Mouse (Mus musculus) lung, embryonic 14.5 days (tissue): Measurements from ENCODE around the gene Smpd3. TPM values are rescaled to one million over a fixed set of nuclear protein-coding genes. Genes with fewer than 3 reads are reported as not detected.
"Not testable (repeated sequence)": the region's sequence is repeated elsewhere in the genome, so short reads cannot be mapped to it uniquely, and the experiment has no call there.

ENCODE experiments used
- ATAC-seq: fragments of 200-750 bp; cut with Nextera tagmentation; 2 replicates; pipeline ENCODE4 v1.8.0; 2017; ENCODE audit warnings: mild to moderate bottlenecking, moderate TSS enrichment, moderate library complexity; ENCODE audit not compliant: insufficient read depth
- DNase-seq: peaks from one replicate; pipeline ENCODE4 v3.0.0-alpha.2; 2015
- H3K27ac ChIP-seq: fragments of 300-500 bp; sonication (generic); 2 replicates; pipeline ENCODE4 v1.5.1; 2014; ENCODE audit warnings: low read depth, mild to moderate bottlenecking, moderate library complexity
- H3K27me3 ChIP-seq: fragments of 300-500 bp; sonication (generic); 2 replicates; pipeline ENCODE4 v1.6.1; 2014; ENCODE audit warnings: low read length, control low read depth; ENCODE audit not compliant: insufficient read depth
- H3K36me3 ChIP-seq: fragments of 300-500 bp; sonication (generic); 2 replicates; pipeline ENCODE4 v1.6.1; 2014; ENCODE audit warnings: control low read depth; ENCODE audit not compliant: insufficient read depth
- H3K4me1 ChIP-seq: fragments of 300-500 bp; sonication (generic); 2 replicates; pipeline ENCODE4 v1.6.1; 2014; ENCODE audit warnings: antibody characterized with exemption, control low read depth; ENCODE audit not compliant: insufficient read depth
- H3K4me2 ChIP-seq: fragments of 300-500 bp; sonication (generic); 2 replicates; pipeline ENCODE4 v1.6.1; 2014; ENCODE audit warnings: mild to moderate bottlenecking
- H3K4me3 ChIP-seq: fragments of 300-500 bp; sonication (generic); 2 replicates; pipeline ENCODE4 v1.5.1; 2014; ENCODE audit warnings: low read depth, low read length
- H3K9ac ChIP-seq: fragments of 300-500 bp; sonication (generic); 2 replicates; pipeline ENCODE4 v1.6.1; 2014
- H3K9me3 ChIP-seq: fragments of 300-500 bp; sonication (generic); 2 replicates; pipeline ENCODE4 v1.6.1; 2016; ENCODE audit warnings: low read depth, low read length, control low read depth
- CTCF ChIP-seq: IDR thresholded peaks from 2 replicates; pipeline ENCODE4 v1.5.1; 2016; ENCODE audit warnings: antibody characterized with exemption, low read depth
- WGBS: fragments of 180-500 bp; shearing (Covaris S2); extraction: QIAGEN DNeasy Blood & Tissue Kit; methylation state at CpG from one replicate; pipeline ENCODE4 v1.1.7; 2014; 5-methylcytosine and 5-hydroxymethylcytosine counted together
- polyA plus RNA-seq: library from polyadenylated mRNA; unstranded; fragments of >200 nt; fragmentation: Nextera tagmentation; extraction: Ambion mirVana; gene quantifications from 2 replicates; pipeline ENCODE4 v1.2.1, GENCODE M21; 2014

Gene Smpd3
- polyA plus RNA-seq, 1 experiment from 2014 or later = 0.93 TPM

DNA sequence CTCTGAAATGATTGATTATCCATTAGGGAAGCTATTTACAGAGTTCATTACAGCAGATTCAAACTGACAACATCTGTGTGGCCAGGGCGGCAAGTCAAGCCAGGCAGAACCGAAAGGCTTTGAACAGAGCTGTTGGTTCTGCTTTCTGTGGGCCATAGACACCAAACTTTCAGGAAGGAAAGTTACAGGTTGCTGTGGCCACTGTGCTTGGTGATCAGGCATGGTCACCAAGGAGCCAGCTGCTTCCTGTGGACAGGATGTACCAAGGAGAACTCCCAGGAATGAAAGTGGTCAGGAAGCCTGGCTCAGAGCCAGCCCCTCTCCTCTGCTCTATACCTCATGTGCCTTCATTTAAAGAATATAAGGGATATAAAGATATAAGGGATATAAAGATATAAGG, 30.2 kb downstream of the Smpd3 start:
- Histone ChIP-seq H3K27me3 (no peaks in the 10 kb centered on the region), H3K36me3 (no peaks in the 10 kb centered on the region), H3K9me3 (no peaks in the 10 kb centered on the region), H3K4me2 (no peak overlapping the region), H3K9ac (no peak overlapping the region), H3K27ac (peak overlapping the region; percentile 42; the same call in 1 of the 2 replicates), H3K4me3 (no peak overlapping the region), H3K4me1 (peaks cover 7% of the 10 kb centered on the region)
- WGBS = 36% methylated on average over 2 of the region's 2 CpGs
- ATAC-seq (no peak), DNase-seq (peak; percentile 39)
- no peak for TF ChIP-seq CTCF

GRCm38 (mm10) chr8:106306711-106307248, 31.0 kb downstream of the Smpd3 start:
- not testable (repeated sequence) for H3K27ac ChIP-seq, DNase-seq, H3K4me3 ChIP-seq, H3K4me1 ChIP-seq, H3K36me3 ChIP-seq, H3K9ac ChIP-seq, ATAC-seq, H3K4me2 ChIP-seq, H3K9me3 ChIP-seq, H3K27me3 ChIP-seq
- 33% methylated on average over 2 of the region's 2 CpGs for WGBS

GRCm38 (mm10) chr8:106306076-106306475, 31.7 kb downstream of the Smpd3 start:
- no peak for ATAC-seq
- no peak for DNase-seq
- H3K9ac ChIP-seq = no peak overlapping the region
- H3K4me2 ChIP-seq = no peak overlapping the region
- 58% methylated on average over 1 of the region's 1 CpGs for WGBS
- no peaks in the 10 kb centered on the region for H3K9me3 ChIP-seq
- H3K27ac ChIP-seq = no peak overlapping the region
- TF ChIP-seq CTCF = no peak
- H3K27me3 ChIP-seq = no peaks in the 10 kb centered on the region
- H3K36me3 ChIP-seq = no peaks in the 10 kb centered on the region
- peaks cover 7% of the 10 kb centered on the region for H3K4me1 ChIP-seq
- no peak overlapping the region for H3K4me3 ChIP-seq

GRCm38 (mm10) chr8:106305301-106305700, 32.5 kb downstream of the Smpd3 start:
- TF ChIP-seq CTCF = no peak
- no peak overlapping the region for H3K9ac ChIP-seq
- WGBS = 84% methylated on average over 3 of the region's 3 CpGs
- no peaks in the 10 kb centered on the region for H3K27me3 ChIP-seq
- no peak for ATAC-seq
- peaks cover 7% of the 10 kb centered on the region for H3K4me1 ChIP-seq
- H3K4me3 ChIP-seq = no peak overlapping the region
- no peak overlapping the region for H3K27ac ChIP-seq
- H3K9me3 ChIP-seq = no peaks in the 10 kb centered on the region
- H3K4me2 ChIP-seq = no peak overlapping the region
- DNase-seq = no peak
- H3K36me3 ChIP-seq = no peaks in the 10 kb centered on the region

- Histone ChIP-seq H3K9ac (no peak overlapping the region), H3K36me3 (no peaks in the 10 kb centered on the region), H3K27me3 (no peaks in the 10 kb centered on the region), H3K9me3 (no peaks in the 10 kb centered on the region), H3K4me3 (no peak overlapping the region), H3K4me1 (peaks cover 7% of the 10 kb centered on the region), H3K4me2 (no peak overlapping the region), H3K27ac (no peak overlapping the region)
- WGBS = 63% methylated on average over 6 of the region's 6 CpGs
- TF ChIP-seq CTCF = no peak
- no peak for DNase-seq
- no peak for ATAC-seq
These were observed 33.5 kb downstream of the Smpd3 start for GRCm38 (mm10) chr8:106304321-106304720.

DNA sequence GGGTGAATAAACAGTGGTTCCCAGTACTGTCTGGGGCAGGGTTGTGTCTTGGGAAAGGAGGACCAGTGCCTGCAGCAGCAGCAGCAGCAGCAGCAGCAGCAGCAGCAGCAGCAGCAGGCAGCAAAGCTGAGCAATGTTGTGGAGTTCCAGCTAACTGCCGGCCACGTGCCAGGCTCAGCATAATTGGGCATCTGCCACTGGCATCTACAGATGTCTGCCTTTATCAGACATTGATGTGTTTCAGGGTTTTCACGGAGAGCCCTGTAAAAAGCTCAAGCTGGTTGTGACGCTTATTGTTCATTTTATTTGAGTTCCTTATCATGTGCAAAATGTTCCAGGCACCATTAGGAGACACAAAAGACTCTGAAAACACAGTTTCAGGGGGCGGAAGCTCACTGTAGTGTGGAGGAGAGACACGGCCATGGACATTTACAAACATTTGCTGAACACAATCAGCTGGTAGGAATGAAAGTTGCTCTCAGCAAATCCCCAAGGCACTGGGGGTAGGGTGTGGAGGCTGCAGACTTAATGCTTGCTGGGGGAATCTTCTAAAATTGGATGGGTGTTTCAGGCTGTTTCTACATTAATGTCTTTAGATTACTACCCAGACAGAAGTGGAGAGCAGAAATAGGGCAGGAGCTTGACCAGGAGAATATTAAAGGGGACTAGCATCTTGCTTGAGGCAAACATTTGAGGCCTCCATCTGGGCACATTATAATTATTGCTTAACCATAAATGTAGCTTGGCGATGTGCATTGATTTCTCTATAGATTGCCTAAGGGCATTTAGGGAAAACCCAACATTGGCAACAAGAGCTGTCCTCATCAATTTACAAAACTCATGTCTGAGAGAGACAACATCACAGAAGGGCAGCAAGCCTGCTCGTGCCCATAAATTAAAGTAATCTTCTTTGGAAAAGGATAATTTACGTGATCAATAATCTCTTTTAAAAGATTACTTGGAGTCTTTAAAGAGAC, 36.8 kb downstream of the Smpd3 start:
- Histone ChIP-seq H3K9me3 (no peaks in the 10 kb centered on the region), H3K4me3 (no peak overlapping the region), H3K4me2 (no peak overlapping the region), H3K27ac (no peak overlapping the region), H3K4me1 (no peaks in the 10 kb centered on the region), H3K9ac (no peak overlapping the region), H3K36me3 (no peaks in the 10 kb centered on the region), H3K27me3 (no peaks in the 10 kb centered on the region)
- no peak for ATAC-seq
- no peak for DNase-seq
- WGBS = 61% methylated on average over 9 of the region's 9 CpGs
- TF ChIP-seq CTCF = no peak

GRCm38 (mm10) chr8:106299686-106300085, 38.1 kb downstream of the Smpd3 start:
- DNase-seq = no peak
- ATAC-seq = no peak

More at GRCm38 (mm10) chr8:106299686-106300085, 38.1 kb downstream of the Smpd3 start:
- no peaks in the 10 kb centered on the region for H3K27me3 ChIP-seq
- no peaks in the 10 kb centered on the region for H3K9me3 ChIP-seq
- no peak overlapping the region for H3K27ac ChIP-seq
- peak; percentile 22; the same call in 1 of the 2 replicates for TF ChIP-seq CTCF
- no peak overlapping the region for H3K4me3 ChIP-seq
- no peak overlapping the region for H3K4me2 ChIP-seq
- no peaks in the 10 kb centered on the region for H3K4me1 ChIP-seq
- no peak overlapping the region for H3K9ac ChIP-seq
- 79% methylated on average over 3 of the region's 3 CpGs for WGBS
- no peaks in the 10 kb centered on the region for H3K36me3 ChIP-seq
